Mouse (Mus musculus) small intestine, adult 2 months (tissue): ENCODE results near the gene Usp29. TPM values are rescaled to one million over a fixed set of nuclear protein-coding genes. Genes with fewer than 3 reads are reported as not detected.

ENCODE experiments used
- H3K27ac ChIP-seq: fragments of 200-500 bp; 2 replicates; pipeline ENCODE4 v1.5.1; 2012; ENCODE audit warnings: low read depth, low read length, control low read depth, inconsistent platforms; ENCODE audit not compliant: insufficient read depth
- H3K27me3 ChIP-seq: fragments of 200-500 bp; 2 replicates; pipeline ENCODE4 v1.6.1; 2012; ENCODE audit warnings: mild to moderate bottlenecking, moderate library complexity, low read length, inconsistent platforms; ENCODE audit not compliant: control insufficient read depth, insufficient read depth
- H3K36me3 ChIP-seq: fragments of 200-500 bp; 2 replicates; pipeline ENCODE4 v1.6.1; 2012; ENCODE audit warnings: mild to moderate bottlenecking, low read length, control low read depth, inconsistent platforms; ENCODE audit not compliant: control insufficient read depth, insufficient read depth
- H3K4me1 ChIP-seq: fragments of 200-500 bp; 2 replicates; pipeline ENCODE4 v1.6.1; 2012; ENCODE audit warnings: low read length, inconsistent platforms, mixed read lengths; ENCODE audit not compliant: control insufficient read depth, insufficient read depth, insufficient read length
- H3K4me3 ChIP-seq: fragments of 200-500 bp; 2 replicates; pipeline ENCODE4 v1.5.1; 2012; ENCODE audit warnings: low read depth, mild to moderate bottlenecking, control low read depth, inconsistent platforms, low read length, moderate library complexity
- CTCF ChIP-seq: fragments of 200-500 bp; IDR thresholded peaks from 2 replicates; pipeline ENCODE4 v1.5.1; 2012; ENCODE audit warnings: low read depth, mild to moderate bottlenecking, control low read depth, inconsistent platforms, low read length, moderate library complexity, mixed read lengths; ENCODE audit not compliant: insufficient replicate concordance, insufficient read length; ENCODE audit errors: extremely low read depth
- POLR2A ChIP-seq: fragments of 200-500 bp; IDR thresholded peaks from 2 replicates; pipeline ENCODE4 v1.6.1; 2012; ENCODE audit warnings: low read depth, mild to moderate bottlenecking, control low read depth, inconsistent platforms, low read length, moderate library complexity
- WGBS: fragments of 180-500 bp; shearing (Covaris S2); methylation state at CpG from one replicate; pipeline ENCODE4 v1.1.7; 2018; 5-methylcytosine and 5-hydroxymethylcytosine counted together
- polyA plus RNA-seq: library from polyadenylated mRNA; depleted of rRNA; stranded (reverse); fragments of >200 nt; gene quantifications from 2 replicates; pipeline ENCODE4 v1.2.3, GENCODE M21; 2012

The Usp29 gene
- polyA plus RNA-seq, 1 experiment = 0.09 TPM

DNA sequence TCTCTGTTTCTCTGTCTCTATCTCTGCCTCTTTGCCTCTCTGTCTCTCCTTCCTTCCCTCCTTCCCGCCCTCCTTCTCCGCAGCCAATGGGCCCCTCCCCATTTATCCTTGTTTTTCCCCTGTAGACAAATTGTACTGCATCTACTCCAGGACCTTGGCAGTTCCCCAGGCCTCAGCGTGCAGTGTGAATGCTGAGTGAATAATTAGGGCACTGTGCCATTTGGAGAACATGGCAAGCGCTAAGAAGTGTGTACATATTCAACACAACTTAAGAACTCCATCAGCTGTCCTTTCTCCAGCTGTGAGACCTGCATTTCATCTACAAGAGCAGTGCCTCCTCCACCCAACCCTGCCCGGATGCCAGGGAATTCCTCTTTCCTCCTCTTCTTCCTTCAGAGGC, 110.5 kb downstream of the Usp29 start:
- Histone ChIP-seq H3K4me1 (no peaks in the 10 kb centered on the region), H3K27ac (no peak overlapping the region), H3K4me3 (no peak overlapping the region), H3K27me3 (no peaks in the 10 kb centered on the region), H3K36me3 (no peaks in the 10 kb centered on the region)
- WGBS = 60% methylated on average over 5 of the region's 5 CpGs
- TF ChIP-seq POLR2A (no peak), CTCF (no peak)

DNA sequence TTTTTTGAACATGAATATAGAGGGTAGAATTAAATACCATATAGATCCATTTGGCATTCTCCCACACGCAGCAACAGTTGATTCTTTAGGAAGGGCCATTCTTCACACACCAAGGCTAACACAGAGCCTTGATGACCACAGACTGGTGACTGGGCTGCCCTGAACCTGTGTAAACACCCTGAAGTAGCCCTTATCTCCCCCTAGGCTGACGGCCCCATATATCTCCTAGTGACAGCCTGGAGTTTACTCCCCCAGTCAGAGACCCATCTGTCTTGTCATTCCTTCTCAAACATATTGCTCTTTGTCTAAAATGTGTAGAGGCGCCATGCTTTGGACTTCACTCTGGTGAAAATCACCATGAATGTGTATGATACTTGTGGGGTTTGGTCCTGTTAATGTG, 119.1 kb downstream of the Usp29 start:
- no peaks in the 10 kb centered on the region for H3K36me3 ChIP-seq
- TF ChIP-seq CTCF (no peak), POLR2A (no peak)
- H3K4me3 ChIP-seq = no peak overlapping the region
- no peak overlapping the region for H3K27ac ChIP-seq
- H3K4me1 ChIP-seq = no peaks in the 10 kb centered on the region
- no peaks in the 10 kb centered on the region for H3K27me3 ChIP-seq
- WGBS = 53% methylated on average over 3 of the region's 3 CpGs

DNA sequence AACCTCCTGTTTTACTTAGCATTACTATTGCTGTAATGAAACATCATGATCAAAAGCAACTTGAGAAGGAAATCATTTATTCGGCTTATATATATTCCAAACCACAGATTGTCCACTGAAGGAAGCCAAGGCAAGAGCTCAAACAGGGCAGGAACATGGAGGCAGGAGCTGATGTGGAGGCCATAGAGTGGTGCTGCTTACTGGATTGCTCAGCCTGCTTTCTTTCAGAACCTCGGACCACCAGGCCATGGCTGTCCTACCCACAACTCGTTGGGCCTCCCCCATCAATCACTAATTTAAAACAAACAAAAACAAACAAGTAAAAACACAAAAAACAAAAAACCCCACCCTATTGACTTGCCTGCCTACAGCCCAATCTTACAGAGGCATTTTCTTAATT, 119.9 kb downstream of the Usp29 start:
- Histone ChIP-seq H3K4me1 (no peaks in the 10 kb centered on the region), H3K36me3 (no peaks in the 10 kb centered on the region), H3K4me3 (no peak overlapping the region), H3K27ac (no peak overlapping the region), H3K27me3 (no peaks in the 10 kb centered on the region)
- 66% methylated on average over 3 of the region's 3 CpGs for WGBS
- TF ChIP-seq POLR2A (no peak), CTCF (no peak)

- Histone ChIP-seq H3K27ac (no peak overlapping the region), H3K27me3 (no peaks in the 10 kb centered on the region), H3K4me1 (no peaks in the 10 kb centered on the region), H3K4me3 (no peak overlapping the region), H3K36me3 (no peaks in the 10 kb centered on the region)
- 69% methylated on average over 6 of the region's 6 CpGs for WGBS
- TF ChIP-seq CTCF (no peak), POLR2A (no peak)
Measured at GRCm38 (mm10) chr7:6851256-6851655, 120.9 kb downstream of the Usp29 start.

- Histone ChIP-seq H3K27me3 (no peaks in the 10 kb centered on the region), H3K36me3 (no peaks in the 10 kb centered on the region), H3K4me1 (no peaks in the 10 kb centered on the region), H3K4me3 (no peak overlapping the region), H3K27ac (no peak overlapping the region)
- WGBS = 34% methylated on average over 5 of the region's 5 CpGs
- TF ChIP-seq POLR2A = no peak
Measured at GRCm38 (mm10) chr7:6851717-6852503, 121.5 kb downstream of the Usp29 start.

DNA sequence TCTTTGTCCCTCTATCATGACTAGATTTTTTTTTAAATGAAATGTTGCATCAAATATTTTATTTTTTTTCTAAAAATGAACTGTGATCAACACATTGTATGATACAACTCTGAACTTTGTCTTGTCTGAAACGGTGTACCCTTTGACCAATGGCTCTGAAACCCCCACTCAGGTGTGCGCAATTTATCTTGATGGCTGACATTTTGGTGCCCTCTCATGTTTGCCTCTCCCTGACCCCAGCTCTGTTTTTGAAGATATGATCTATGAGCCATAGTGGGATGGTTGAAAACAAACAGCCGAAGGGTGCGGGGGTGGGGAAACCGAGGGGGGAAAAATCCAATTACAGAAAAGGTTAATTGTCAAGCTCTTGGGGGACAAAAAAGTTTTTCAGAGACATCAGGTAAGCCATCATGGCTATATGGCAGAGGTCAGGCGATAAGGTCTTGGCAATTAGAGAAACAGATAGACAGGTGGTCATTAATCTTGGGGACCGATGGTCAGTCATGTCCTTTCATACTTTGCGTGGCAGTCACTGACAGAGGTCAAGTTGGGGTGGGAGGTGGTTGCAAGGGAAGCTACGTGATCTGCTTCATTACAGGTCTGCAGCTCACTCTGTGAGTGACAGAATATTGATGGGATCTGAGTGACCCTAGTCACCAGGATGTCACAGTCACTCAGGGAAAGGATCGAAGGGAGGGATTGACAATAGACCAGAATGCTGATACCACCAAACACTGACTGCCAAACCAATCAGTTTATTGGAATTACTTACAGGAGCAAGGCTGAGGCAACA, 125.4 kb downstream of the Usp29 start:
- Histone ChIP-seq H3K4me1 (no peaks in the 10 kb centered on the region), H3K27me3 (no peaks in the 10 kb centered on the region), H3K4me3 (no peak overlapping the region), H3K27ac (no peak overlapping the region), H3K36me3 (no peaks in the 10 kb centered on the region)
- TF ChIP-seq CTCF (no peak), POLR2A (no peak)
- 43% methylated on average over 10 of the region's 10 CpGs for WGBS

GRCm38 (mm10) chr7:6858694-6859270, 128.4 kb downstream of the Usp29 start:
- H3K27ac ChIP-seq = no peak overlapping the region
- H3K4me1 ChIP-seq = no peaks in the 10 kb centered on the region
- no peaks in the 10 kb centered on the region for H3K36me3 ChIP-seq
- TF ChIP-seq POLR2A (no peak), CTCF (no peak)
- 57% methylated on average over 5 of the region's 5 CpGs for WGBS
- H3K4me3 ChIP-seq = no peak overlapping the region
- H3K27me3 ChIP-seq = no peaks in the 10 kb centered on the region
